Mouse (Mus musculus) MEL (cell line): ENCODE measurements at regions not wholly inside any gene's neighbourhood (a gene's known extent, or its start where the extent isn't known, plus 50 kb on each side); places are given as distances from the start of the nearest gene placed in this dataset.
"Not testable (repeated sequence)": the region's sequence is repeated elsewhere in the genome, so short reads cannot be mapped to it uniquely, and the experiment has no call there.

Experiments used
- DNase-seq: peaks from one replicate; pipeline ENCODE4 v3.0.0; 2011; ENCODE audit warnings: low read depth, low spot score
- H3K27ac ChIP-seq: 2 replicates; pipeline ENCODE4 v1.5.1; 2012; ENCODE audit warnings: low read depth, mild to moderate bottlenecking, control low read depth, low read length, moderate library complexity; ENCODE audit not compliant: control insufficient read depth
- H3K27me3 ChIP-seq, 2 experiments: fragments of 150-350 bp in 1 of 2; sonication (generic) in 1 of 2; 2 replicates each; pipeline ENCODE4 v1.6.1; 2012; ENCODE audit warnings: low read length in 2 of 2, mild to moderate bottlenecking in 2 of 2, improper control_type of control experiment in 1 of 2, moderate library complexity in 1 of 2; ENCODE audit not compliant: insufficient read depth in 2 of 2, control insufficient read depth in 1 of 2
- H3K36me3 ChIP-seq, 2 experiments: 2 replicates each; pipeline ENCODE4 v1.6.1; 2012 to 2014; ENCODE audit warnings: low read length in 2 of 2, improper control_type of control experiment in 1 of 2, inconsistent platforms in 1 of 2, mild to moderate bottlenecking in 1 of 2; ENCODE audit not compliant: insufficient read depth in 2 of 2, control insufficient read depth in 1 of 2
- H3K4me1 ChIP-seq, 2 experiments: fragments of 150-350 bp in 1 of 2; sonication (generic) in 1 of 2; 2 replicates each; pipeline ENCODE4 v1.6.1; 2012; ENCODE audit warnings: low read length in 2 of 2, improper control_type of control experiment in 1 of 2, mild to moderate bottlenecking in 1 of 2; ENCODE audit not compliant: insufficient read depth in 2 of 2, control insufficient read depth in 1 of 2
- H3K4me3 ChIP-seq, 2 experiments: fragments of 150-350 bp in 1 of 2; sonication (generic) in 1 of 2; 2 replicates each; pipeline ENCODE4 v1.5.1; 2012; ENCODE audit warnings: low read depth in 2 of 2, low read length in 2 of 2, mild to moderate bottlenecking in 2 of 2, moderate library complexity in 2 of 2, control low read depth in 1 of 2, improper control_type of control experiment in 1 of 2; ENCODE audit not compliant: control insufficient read depth in 1 of 2, insufficient read depth in 1 of 2
- H3K79me2 ChIP-seq: 2 replicates; pipeline ENCODE4 v1.6.1; 2012; ENCODE audit warnings: mild to moderate bottlenecking, low read length, moderate library complexity; ENCODE audit not compliant: control insufficient read depth, poor library complexity, insufficient read depth
- H3K9ac ChIP-seq: 2 replicates; pipeline ENCODE4 v1.6.1; 2012; ENCODE audit warnings: low read depth, mild to moderate bottlenecking, control low read depth, low read length, moderate library complexity; ENCODE audit not compliant: control insufficient read depth, poor library complexity, severe bottlenecking
- H3K9me3 ChIP-seq: fragments of 150-350 bp; sonication (generic); replicated peaks from 2 replicates; pipeline ENCODE4 v1.6.1; 2012; ENCODE audit warnings: mild to moderate bottlenecking, low read length, improper control_type of control experiment, moderate library complexity; ENCODE audit not compliant: insufficient read depth
- BHLHE40 ChIP-seq: IDR thresholded peaks from 2 replicates; pipeline ENCODE4 v1.6.1; 2012; ENCODE audit warnings: low read depth, mild to moderate bottlenecking, inconsistent platforms, low read length, improper control_type of control experiment, borderline replicate concordance
- CHD1 ChIP-seq: IDR thresholded peaks from 2 replicates; pipeline ENCODE4 v1.6.1; 2012; ENCODE audit warnings: low read depth, mild to moderate bottlenecking, inconsistent platforms, low read length, improper control_type of control experiment
- CHD2 ChIP-seq: IDR thresholded peaks from 2 replicates; pipeline ENCODE4 v1.6.1; 2011; ENCODE audit warnings: low read length, improper control_type of control experiment
- ELF1 ChIP-seq: IDR thresholded peaks from 2 replicates; pipeline ENCODE4 v1.6.1; 2014; ENCODE audit warnings: low read depth, mild to moderate bottlenecking, inconsistent platforms, low read length, improper control_type of control experiment, moderate library complexity
- EP300 ChIP-seq, 2 experiments: IDR thresholded peaks; 2 replicates each; pipeline ENCODE4 v1.6.1; 2011; ENCODE audit warnings: improper control_type of control experiment in 2 of 2, low read length in 2 of 2, low read depth in 1 of 2, mild to moderate bottlenecking in 1 of 2
- ETS1 ChIP-seq: IDR thresholded peaks from 2 replicates; pipeline ENCODE4 v1.6.1; 2012; ENCODE audit warnings: low read depth, mild to moderate bottlenecking, inconsistent platforms, low read length, improper control_type of control experiment, moderate library complexity
- MYB ChIP-seq: IDR thresholded peaks from 2 replicates; pipeline ENCODE4 v1.6.1; 2011; ENCODE audit warnings: mild to moderate bottlenecking, low read depth, low read length, improper control_type of control experiment
- NRF1 ChIP-seq: IDR thresholded peaks from 2 replicates; pipeline ENCODE4 v1.6.1; 2014; ENCODE audit warnings: low read depth, mild to moderate bottlenecking, inconsistent platforms, low read length, improper control_type of control experiment, moderate library complexity; ENCODE audit not compliant: poor library complexity, insufficient read depth, severe bottlenecking
- POLR2A ChIP-seq, 2 experiments: IDR thresholded peaks; 2 replicates each; pipeline ENCODE4 v1.6.1; 2011 to 2012; ENCODE audit warnings: low read length in 2 of 2, mild to moderate bottlenecking in 2 of 2, control low read depth in 1 of 2, improper control_type of control experiment in 1 of 2, low read depth in 1 of 2, moderate library complexity in 1 of 2; ENCODE audit not compliant: control insufficient read depth in 1 of 2, insufficient read depth in 1 of 2, poor library complexity in 1 of 2
- RAD21 ChIP-seq: IDR thresholded peaks from 2 replicates; pipeline ENCODE4 v1.6.1; 2011; ENCODE audit warnings: mild to moderate bottlenecking, low read depth, low read length, improper control_type of control experiment
- RCOR1 ChIP-seq: IDR thresholded peaks from 2 replicates; pipeline ENCODE4 v1.6.1; 2012; ENCODE audit warnings: low read depth, mild to moderate bottlenecking, inconsistent platforms, low read length, improper control_type of control experiment
- SIN3A ChIP-seq: IDR thresholded peaks from 2 replicates; pipeline ENCODE4 v1.6.1; 2012; ENCODE audit warnings: low read length, improper control_type of control experiment, inconsistent platforms
- SMC3 ChIP-seq: IDR thresholded peaks from 2 replicates; pipeline ENCODE4 v1.6.1; 2011; ENCODE audit warnings: low read depth, low read length, improper control_type of control experiment
- TBP ChIP-seq: IDR thresholded peaks from 2 replicates; pipeline ENCODE4 v1.8.0; 2011; ENCODE audit warnings: low read depth, low read length, improper control_type of control experiment
- UBTF ChIP-seq: IDR thresholded peaks from 2 replicates; pipeline ENCODE4 v1.6.1; 2012; ENCODE audit warnings: low read depth, mild to moderate bottlenecking, inconsistent platforms, low read length, improper control_type of control experiment, moderate library complexity, borderline replicate concordance; ENCODE audit not compliant: insufficient read depth
- USF1 ChIP-seq: IDR thresholded peaks from 2 replicates; pipeline ENCODE4 v1.6.1; 2014; ENCODE audit warnings: low read depth, mild to moderate bottlenecking, inconsistent platforms, low read length, improper control_type of control experiment, moderate library complexity
- ZKSCAN1 ChIP-seq: IDR thresholded peaks from 2 replicates; pipeline ENCODE4 v1.6.1; 2012; ENCODE audit warnings: low read depth, mild to moderate bottlenecking, inconsistent platforms, low read length, improper control_type of control experiment, moderate library complexity

DNA sequence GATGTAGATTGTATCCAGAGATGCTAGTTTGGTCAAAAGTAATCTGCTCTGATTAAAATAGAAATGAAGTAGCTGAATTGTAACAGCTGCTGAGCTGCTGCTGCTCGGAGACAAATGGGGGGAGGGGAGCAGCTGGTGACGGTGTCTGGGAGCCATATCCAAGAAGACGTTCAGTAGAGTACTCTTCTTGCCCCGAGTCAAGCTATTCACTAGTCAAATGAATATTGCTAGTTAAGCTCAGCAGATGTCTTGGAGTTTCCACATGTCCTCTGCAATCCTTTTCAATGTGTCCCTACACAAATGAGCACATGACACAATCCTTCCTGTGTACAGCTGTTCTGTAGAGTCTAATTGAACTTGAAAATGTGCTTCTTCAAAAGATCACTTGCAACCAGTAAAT lies 71.7 kb downstream of the Tex35 start:
- Histone ChIP-seq H3K9me3 (no peaks in the 10 kb centered on the region), H3K27ac (no peak overlapping the region), H3K9ac (no peak overlapping the region), H3K4me3 (no peak overlapping the region)
- TF ChIP-seq ELF1 (no peak), USF1 (no peak), BHLHE40 (no peak), RAD21 (no peak), EP300 (IDR thresholded peaks at IDR 0.05; ENCODE audit: low read depth in 1 of 2, low read length in 2 of 2) (no peak)
- TF ChIP-seq, all 39 proteins: peak for 0
- Histone ChIP-seq H3K27me3 (no peaks in the 10 kb centered on the region), H3K4me1 (peaks cover 3 to 14% of the 10 kb centered on the region in 2 experiments), H3K79me2 (no peaks in the 10 kb centered on the region), H3K36me3 (peaks cover 0 to 10% of the 10 kb centered on the region in 2 experiments; a peak in 2 of 4 replicates)
- DNase-seq: no peak

DNA sequence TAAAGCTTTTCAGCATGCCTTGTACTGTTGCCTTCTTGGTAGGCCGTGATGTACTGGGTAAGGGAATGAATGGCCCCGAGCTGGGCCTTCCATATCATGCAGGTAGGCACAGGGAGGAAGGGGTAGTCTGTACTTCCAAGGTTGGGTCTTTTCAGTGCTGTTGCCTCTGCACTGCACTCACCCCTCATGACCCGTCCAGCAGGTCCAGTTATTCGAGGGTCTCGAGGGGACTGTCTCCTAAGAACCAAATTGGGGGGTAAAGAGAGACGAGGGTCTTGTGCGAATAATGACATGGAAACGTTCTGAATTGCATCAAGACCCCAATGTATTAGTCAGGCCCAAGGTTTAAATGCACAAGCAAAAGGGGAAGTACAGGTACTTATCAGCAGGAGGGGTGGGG lies 73.3 kb downstream of the Tex35 start:
- H3K36me3 ChIP-seq, H3K9me3 ChIP-seq, H3K27me3 ChIP-seq, H3K4me3 ChIP-seq, H3K79me2 ChIP-seq, H3K9ac ChIP-seq: not testable (repeated sequence)
- H3K4me1 ChIP-seq: peaks cover 3 to 14% of the 10 kb centered on the region in 2 experiments
- H3K27ac ChIP-seq: peak overlapping the region; percentile 47
- DNase-seq: peak; percentile 17

DNA sequence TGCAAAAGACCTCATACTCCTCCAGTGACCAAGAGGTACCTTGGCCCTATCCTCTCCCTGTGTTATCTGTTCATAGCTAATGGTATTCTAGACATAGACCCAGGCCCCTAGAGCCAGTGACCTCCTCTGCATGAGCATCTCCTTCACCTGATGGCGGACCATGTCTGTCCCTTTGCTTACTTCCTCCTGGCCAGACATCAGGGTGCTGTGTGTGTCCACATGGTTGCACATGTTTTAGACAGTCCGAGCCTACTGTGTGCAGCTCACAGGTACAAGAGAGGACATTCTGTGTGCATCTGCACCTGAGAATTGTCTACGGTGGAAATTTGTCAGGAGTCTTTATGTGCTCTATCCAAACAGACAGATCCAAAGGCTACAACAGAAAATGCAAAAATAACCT lies 79.8 kb downstream of the Tex35 start:
- Histone ChIP-seq H3K27me3 (peaks cover 0 to 1% of the 10 kb centered on the region in 2 experiments; a peak in 1 of 4 replicates), H3K9ac (no peak overlapping the region), H3K79me2 (no peaks in the 10 kb centered on the region), H3K27ac (no peak overlapping the region), H3K4me3 (no peak overlapping the region), H3K4me1 (no peaks in the 10 kb centered on the region), H3K36me3 (no peaks in the 10 kb centered on the region), H3K9me3 (no peaks in the 10 kb centered on the region)
- DNase-seq: no peak
- TF ChIP-seq MYB (no peak), ETS1 (no peak), SMC3 (no peak), ZKSCAN1 (no peak), USF1 (no peak), TBP (no peak), EP300 (IDR thresholded peaks at IDR 0.05; ENCODE audit: low read depth in 1 of 2, low read length in 2 of 2) (no peak), CHD1 (no peak), RCOR1 (no peak), CHD2 (no peak), POLR2A (IDR thresholded peaks at IDR 0.05; ENCODE audit: control insufficient read depth in 1 of 2, insufficient read depth in 1 of 2, low read depth in 1 of 2, low read length in 2 of 2, poor library complexity in 1 of 2) (no peak), SIN3A (no peak), NRF1 (no peak), UBTF (no peak)
- TF ChIP-seq, all 39 proteins: peak for 0
